Mouse (Mus musculus): ENCODE results near the gene Gm9918. TPM values are rescaled to one million over a fixed set of nuclear protein-coding genes. Genes with fewer than 3 reads are reported as not detected.
A peak's percentile ranks its signal among the peaks of the same experiment; 100 is the strongest.

Gene Gm9918
- total RNA-seq, 2 experiments from 2014 or later = not detected

GRCm38 (mm10) chr15:102265548-102265947, 4.8 kb upstream of the Gm9918 start:
- peak; percentile 42; the same call in 1 of the 2 replicates for ATAC-seq (replicated peaks; ENCODE audit: poor library complexity, severe bottlenecking)

- ATAC-seq (replicated peaks; ENCODE audit: poor library complexity, severe bottlenecking) = no peak
Measured at GRCm38 (mm10) chr15:102271441-102271840, 1.1 kb downstream of the Gm9918 start.

DNA sequence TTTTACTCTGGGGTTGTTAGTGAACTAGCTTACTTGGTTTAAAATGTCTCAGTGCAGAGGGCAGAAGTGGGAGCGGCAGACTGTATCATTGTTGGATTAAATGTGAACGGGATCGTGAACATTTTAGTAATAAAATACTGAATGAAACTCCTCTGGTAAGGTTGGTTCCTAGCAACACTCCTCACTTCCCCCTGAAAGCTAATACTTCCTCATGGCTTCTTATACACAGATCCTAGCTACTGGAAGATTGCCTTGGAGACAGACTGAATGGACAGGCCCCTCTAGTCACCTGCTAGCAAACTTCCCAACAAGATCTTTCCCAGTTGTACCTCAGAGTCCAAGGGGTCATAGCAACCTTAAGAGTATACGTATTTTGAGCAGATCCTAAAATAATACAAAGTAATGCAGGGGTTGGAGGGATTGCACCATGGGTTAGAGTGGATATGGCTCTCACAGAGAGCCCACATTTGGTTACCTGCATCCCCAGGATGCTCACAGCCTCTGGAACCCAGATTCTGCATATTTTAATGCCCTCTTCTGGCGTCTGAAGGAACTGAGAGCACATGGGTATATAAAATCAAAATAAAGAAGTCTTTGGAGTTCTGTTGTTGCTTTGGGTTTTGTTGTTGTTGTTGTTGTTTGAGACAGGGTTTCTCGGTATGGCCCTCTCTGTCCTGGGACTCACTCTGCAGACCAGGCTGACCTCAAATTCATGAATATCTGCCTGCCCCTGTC, 3.8 kb downstream of the Gm9918 start:
- peak; percentile 54 for ATAC-seq (replicated peaks; ENCODE audit: poor library complexity, severe bottlenecking)

DNA sequence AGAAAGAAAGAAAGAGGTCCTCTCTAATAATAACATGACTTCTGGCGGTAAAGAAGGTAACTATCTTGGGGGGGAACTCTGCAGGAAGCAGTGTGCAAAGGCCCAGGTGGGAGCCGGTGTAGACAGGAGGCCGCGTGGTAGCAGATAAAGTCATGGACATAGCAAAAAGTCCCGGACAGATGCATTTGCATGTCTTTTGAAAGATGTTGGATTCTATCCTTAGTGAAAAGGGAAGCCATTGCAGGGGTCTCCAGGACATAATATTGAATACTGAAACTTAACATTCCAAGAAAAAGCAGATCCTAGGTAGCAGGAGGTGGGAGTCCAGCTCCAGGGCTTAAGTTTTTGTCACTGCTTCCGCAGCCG, 8.3 kb downstream of the Gm9918 start:
- no peak for ATAC-seq (replicated peaks; ENCODE audit: poor library complexity, severe bottlenecking)

GRCm38 (mm10) chr15:102279092-102279782, 8.9 kb downstream of the Gm9918 start, which contains the start of gene Mfsd5:
Gene Mfsd5 (plus strand): TSS chr15:102279454.
- peak; percentile 87 for ATAC-seq (replicated peaks; ENCODE audit: poor library complexity, severe bottlenecking)

GRCm38 (mm10) chr15:102279783-102280520, 9.6 kb downstream of the Gm9918 start:
- peak; percentile 8; the same call in 1 of the 2 replicates for ATAC-seq (replicated peaks; ENCODE audit: poor library complexity, severe bottlenecking)

- no peak for ATAC-seq (replicated peaks; ENCODE audit: poor library complexity, severe bottlenecking)
Measured at GRCm38 (mm10) chr15:102280623-102281022, 10.3 kb downstream of the Gm9918 start.

DNA sequence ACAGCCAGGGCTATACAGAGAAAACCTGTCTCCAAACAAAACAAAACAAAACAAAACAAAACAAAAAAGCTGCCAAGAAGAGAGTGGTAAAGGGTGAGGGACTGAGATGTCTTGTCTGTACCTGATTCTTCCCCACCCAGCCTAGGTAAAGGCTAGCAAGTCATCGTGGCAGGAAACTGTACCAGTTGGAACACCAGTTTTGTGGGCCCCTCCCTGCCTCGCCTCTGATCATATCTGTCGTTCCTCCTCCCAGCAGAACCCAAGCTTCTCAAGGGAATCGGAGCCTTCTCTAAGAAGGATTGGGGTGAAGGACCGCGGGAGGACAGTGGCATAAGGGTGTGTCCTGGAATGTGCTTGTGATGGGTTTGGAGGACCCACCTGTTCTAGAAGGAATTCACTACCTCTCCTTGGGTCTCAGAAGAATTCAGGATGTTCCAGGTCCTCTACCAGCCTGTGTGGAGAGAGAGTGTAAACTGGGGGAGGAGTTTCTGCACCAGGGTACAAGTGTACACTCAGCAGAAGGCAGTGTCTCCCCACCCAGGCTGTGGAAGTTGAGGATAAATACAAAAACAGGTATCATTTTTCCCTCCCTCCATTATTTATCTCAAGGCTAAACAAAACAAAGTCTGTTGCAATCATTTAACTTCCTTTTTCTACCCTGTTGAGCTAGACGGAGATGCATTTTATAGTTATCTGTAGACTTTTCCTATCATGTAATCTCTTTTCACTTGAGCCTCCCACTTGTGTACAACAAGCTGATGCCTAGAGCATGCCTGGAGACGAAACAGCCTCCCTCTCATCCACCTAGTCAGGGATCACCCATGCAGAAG, 12.3 kb downstream of the Gm9918 start:
- 0 out of 2 replicates have a peak, but pooled peaks have one; percentile 10 for ATAC-seq (replicated peaks; ENCODE audit: poor library complexity, severe bottlenecking)

DNA sequence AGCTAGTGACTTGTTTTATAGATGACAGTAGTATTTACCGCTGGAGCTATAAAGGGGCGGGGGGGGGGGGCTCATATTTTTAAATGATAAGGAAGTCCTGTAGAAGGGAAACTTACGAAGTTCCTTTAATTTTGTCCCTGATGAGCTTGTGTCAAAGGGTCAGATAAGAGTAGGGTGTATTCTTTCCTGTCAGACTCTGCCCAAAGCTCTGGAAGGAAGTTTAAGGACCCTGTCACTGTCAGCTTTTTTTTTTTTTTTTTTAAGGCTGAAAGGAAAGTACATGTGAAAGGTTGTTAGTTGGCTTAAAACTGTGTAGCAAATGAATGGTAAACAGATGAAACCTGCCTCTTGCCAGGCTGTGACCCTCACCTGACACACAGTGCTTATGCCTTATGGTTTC, 13.3 kb downstream of the Gm9918 start:
- ATAC-seq (replicated peaks; ENCODE audit: poor library complexity, severe bottlenecking) = no peak

DNA sequence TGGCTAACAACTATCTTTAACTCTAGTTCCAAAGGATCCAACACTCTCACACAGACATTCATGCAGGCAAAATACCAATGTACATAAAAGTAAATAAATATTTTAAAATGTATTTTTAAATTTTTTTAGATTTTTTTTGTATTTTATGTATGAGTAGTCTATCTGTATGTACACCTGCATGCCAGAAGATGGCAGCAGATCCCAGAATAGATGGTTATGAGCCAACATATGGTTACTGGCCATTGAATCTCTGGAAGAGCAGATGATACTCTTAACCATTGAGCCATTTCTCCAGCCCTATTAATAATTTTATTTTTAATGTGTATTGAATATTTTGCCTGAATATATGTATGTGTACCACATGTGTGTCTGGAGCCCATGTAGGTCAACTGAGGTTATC, 17.0 kb downstream of the Gm9918 start:
- peak; percentile 65 for ATAC-seq (replicated peaks; ENCODE audit: poor library complexity, severe bottlenecking)

GRCm38 (mm10) chr15:102295633-102296367, 25.4 kb downstream of the Gm9918 start, which contains the start of gene Espl1:
Gene Espl1 (plus strand): TSS chr15:102296266.
- peak; percentile 99 for ATAC-seq (replicated peaks; ENCODE audit: poor library complexity, severe bottlenecking)

DNA sequence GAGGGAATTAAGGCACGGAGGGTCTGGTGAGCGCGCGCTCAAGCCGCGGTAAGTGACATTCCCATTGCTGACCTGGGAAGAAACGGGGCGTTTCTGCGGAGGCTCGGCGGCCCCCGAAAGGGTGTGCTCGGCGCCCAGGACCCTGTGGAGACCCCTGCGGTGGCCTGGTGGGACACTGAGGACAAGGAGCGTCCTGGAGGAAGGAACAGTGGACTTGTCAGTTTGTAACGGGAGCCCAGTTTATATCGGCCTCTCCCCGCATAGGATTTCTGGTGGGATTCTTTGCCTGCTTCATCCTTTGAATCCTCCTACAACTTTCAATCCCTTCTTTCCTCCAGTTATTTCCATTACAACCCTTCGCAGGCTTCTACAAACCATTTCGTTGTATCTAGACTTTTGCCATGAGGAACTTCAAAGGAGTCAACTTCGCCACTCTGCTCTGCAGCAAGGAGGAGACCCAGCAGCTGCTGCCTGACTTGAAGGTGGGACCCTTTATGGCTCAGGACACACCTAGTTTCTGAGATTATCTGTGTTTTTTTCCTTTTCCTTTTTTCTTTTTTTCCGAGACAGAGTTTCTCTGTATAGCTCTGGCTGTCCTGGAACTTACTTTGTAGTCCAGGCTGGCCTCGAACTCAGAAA, 26.1 kb downstream of the Gm9918 start:
- ATAC-seq (replicated peaks; ENCODE audit: poor library complexity, severe bottlenecking) = no peak

GRCm38 (mm10) chr15:102302542-102302941, 32.2 kb downstream of the Gm9918 start:
- no peak for ATAC-seq (replicated peaks; ENCODE audit: poor library complexity, severe bottlenecking)

DNA sequence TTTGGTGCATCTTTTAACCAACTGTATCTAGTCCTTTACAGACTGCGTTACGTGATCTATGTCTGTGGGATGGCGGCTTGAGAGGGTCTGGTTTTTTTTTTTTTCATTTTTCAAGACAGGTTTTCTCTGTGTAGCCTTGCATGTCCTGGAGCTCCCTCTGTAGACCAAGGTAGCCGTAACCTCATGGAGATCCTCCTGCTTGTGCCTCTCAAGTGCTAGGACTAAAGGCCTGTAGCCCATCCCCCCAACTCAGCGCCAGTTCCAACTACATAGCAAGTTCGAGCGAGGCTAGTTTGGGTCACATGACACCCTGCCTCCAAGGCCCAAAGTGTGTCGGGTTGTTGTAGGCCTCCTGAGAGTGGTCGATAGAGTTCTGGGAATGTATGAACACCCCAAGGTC, 38.4 kb downstream of the Gm9918 start:
- ATAC-seq (replicated peaks; ENCODE audit: poor library complexity, severe bottlenecking) = no peak

DNA sequence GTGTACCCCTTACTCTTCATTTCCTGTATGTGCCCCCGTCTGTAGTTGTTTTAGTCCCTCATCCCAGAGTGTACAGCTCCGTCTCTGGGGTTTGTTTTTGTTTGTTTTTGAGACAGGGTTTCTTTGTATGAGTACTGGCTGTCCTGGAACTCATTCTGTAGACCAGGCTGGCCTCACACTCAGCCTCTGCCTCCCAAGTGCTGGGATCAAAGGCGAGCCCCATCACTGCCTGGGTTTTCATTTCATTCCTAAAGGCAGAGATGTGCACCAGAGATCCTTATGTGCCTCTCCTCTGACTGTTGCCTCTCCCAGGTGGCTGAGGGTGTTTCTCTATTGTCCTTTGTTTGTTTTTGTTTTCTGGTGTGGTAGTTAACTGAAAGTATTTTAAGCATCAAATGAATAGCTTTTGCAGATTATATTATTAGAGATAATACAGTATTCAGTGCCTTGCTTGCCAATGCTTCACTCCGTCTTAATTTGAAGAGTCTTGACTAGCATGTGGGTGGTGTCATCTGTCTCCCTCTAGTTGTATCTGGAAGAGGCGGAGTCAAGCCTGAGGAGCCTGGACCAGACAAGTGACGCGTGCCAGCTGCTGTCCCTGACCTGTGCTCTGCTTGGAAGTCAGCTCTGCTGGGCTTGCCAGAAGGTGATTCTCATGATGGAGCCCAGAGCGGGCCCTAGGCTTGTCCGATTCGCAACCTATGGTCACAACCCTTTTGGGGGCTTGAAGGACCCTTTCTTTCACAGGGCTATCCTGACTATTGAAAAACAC, 39.9 kb downstream of the Gm9918 start:
- ATAC-seq (replicated peaks; ENCODE audit: poor library complexity, severe bottlenecking) = no peak

- ATAC-seq (replicated peaks; ENCODE audit: poor library complexity, severe bottlenecking) = peak; percentile 88
Measured at GRCm38 (mm10) chr15:102311489-102311888, 41.1 kb downstream of the Gm9918 start.

DNA sequence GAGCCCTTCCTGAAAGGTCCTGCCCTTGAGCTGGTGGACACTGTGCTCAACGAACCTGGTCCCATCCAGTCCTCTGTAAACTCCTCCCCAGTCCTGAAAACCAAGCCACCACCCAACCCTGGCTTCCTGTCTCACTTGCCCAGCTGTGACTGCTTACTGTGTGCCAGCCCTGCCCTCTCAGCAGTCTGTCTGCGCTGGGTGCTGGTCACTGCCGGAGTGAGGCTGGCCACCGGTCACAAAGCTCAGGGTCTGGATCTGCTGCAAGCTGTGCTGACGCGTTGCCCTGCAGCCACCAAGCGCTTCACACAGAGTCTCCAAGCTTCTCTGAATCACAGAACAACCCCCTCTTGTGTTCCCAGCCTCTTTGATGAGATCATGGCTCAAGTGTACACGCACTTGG, 44.9 kb downstream of the Gm9918 start:
- ATAC-seq (replicated peaks; ENCODE audit: poor library complexity, severe bottlenecking) = no peak

DNA sequence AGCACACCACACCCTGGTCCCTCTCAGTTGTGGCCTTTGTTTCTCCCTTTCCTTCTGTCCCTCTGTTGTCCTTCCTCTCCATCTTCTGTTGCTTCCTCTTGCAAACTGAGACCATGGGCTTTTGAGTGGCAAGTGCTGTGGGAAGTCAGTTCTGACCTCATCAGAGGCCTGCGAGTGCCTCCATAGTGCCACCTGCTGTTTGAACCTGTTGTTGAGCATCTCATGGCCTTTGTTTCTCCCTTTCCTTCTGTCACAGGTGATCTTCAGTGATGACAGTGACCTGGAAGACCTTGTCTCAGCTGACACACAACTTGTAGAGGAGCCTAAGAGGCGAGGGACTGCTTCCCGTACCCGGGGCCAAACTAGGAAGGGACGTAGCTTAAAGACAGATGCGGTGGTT, 45.9 kb downstream of the Gm9918 start:
- ATAC-seq (replicated peaks; ENCODE audit: poor library complexity, severe bottlenecking) = peak; percentile 78
